Mouse (Mus musculus): Measurements from ENCODE around the gene Vmn1r59. TPM values are rescaled to one million over a fixed set of nuclear protein-coding genes. Genes with fewer than 3 reads are reported as not detected.

Gene Vmn1r59
- polyA plus RNA-seq (2017; shearing (Covaris generic)): 0.24 TPM

DNA sequence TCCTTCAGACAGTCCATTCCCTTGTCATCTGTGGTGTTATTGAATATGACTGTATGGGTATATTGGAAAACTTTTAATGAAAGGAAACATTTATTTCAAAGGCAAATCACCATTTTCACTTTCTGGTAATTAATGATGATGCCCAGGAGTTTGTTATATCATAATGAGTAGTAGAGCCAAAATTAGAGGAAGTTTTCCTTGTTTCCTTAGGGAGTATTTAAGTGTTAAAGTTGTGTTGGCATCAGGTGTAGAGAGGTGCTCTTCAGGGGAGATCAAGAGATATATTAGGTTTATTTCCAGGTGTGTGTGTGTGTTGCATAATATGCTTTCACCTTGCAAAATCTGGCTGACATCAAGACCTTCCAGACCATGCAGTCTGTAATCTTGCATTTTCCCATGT is at the start of gene Vmn1r59:
Vmn1r59 (minus strand) TSS at position 101 of the 400 bp plus-strand sequence.

DNA sequence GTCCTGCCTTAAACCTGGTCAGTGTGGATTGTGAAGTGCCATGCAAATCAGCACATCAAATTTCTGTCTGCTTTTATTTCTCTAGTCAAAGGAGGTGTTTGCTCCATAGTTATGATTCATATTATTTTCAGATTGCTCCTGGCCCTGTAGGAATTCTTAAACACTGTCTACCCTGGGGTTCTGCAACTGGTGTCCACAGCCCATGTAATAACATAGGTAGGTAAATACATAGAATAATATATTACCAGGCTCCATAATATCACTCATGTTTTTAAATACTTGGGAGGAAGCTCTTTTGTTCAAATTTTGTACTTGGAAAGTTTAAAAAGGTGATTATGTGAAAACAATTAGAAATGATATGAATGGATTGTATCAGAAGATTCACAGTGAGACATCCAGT is 37.3 kb upstream of the Vmn1r59 start, which contains the start of gene Vmn2r28:
Vmn2r28 (minus strand) TSS at position 101 of the 400 bp plus-strand sequence.

DNA sequence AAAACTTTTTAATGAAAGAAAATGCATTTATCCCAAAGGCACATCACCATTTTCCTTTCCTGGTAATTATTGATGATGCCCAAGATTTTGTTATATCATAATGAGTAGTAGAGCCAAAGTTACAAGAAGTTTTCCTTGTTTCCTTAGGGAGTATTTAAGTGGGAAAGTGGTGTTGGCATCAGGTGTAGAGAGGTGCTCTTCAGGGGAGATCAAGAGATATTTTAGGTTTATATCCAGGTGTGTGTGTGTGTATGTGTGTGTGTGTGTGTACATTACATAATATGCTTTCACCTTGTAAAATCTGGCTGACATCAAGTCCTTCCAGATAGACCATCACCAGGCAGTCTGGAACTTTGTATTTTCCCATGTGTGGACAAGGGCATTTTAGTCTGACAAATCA is 43.3 kb downstream of the Vmn1r59 start, which contains the start of gene Vmn1r58:
Vmn1r58 (minus strand) TSS at position 101 of the 400 bp plus-strand sequence.

Other genes with a start within 250 kb of the Vmn1r59 start
- not detected for gene Vmn1r57, start 238.3 kb downstream of the Vmn1r59 start, polyA plus RNA-seq (2017; shearing (Covaris generic))
- not detected for gene Gm5065, start 106.2 kb downstream of the Vmn1r59 start, polyA plus RNA-seq (2017; shearing (Covaris generic))
- 0.44 TPM for gene Nlrp2, start 105.7 kb downstream of the Vmn1r59 start, polyA plus RNA-seq (2017; shearing (Covaris generic))
- not detected for gene Vmn1r58, start 43.4 kb downstream of the Vmn1r59 start, polyA plus RNA-seq (2017; shearing (Covaris generic))
- gene Vmn2r28, start 37.2 kb upstream of the Vmn1r59 start, polyA plus RNA-seq (2017; shearing (Covaris generic)): not detected
- gene Vmn1r60, start 90.5 kb upstream of the Vmn1r59 start, polyA plus RNA-seq (2017; shearing (Covaris generic)): 0.23 TPM
- gene Vmn1r61, start 156.5 kb upstream of the Vmn1r59 start, polyA plus RNA-seq (2017; shearing (Covaris generic)): 0.06 TPM
- gene Vmn1r62, start 216.9 kb upstream of the Vmn1r59 start, polyA plus RNA-seq (2017; shearing (Covaris generic)): 0.57 TPM

Data from effector memory CD4-positive, alpha-beta T cell, adult 7 months (primary cell).